Mouse (Mus musculus) large intestine, adult 2 months (tissue): ENCODE measurements at regions not wholly inside any gene's neighbourhood (a gene's known extent, or its start where the extent isn't known, plus 50 kb on each side); places are given as distances from the start of the nearest gene placed in this dataset.

Experiments used
- DNase-seq: peaks from one replicate; pipeline ENCODE4 v3.0.0-alpha.2; 2012; ENCODE audit warnings: low read depth, low spot score
- WGBS: fragments of 180-500 bp; shearing (Covaris S2); methylation state at CpG from one replicate; pipeline ENCODE4 v1.1.7; 2018; 5-methylcytosine and 5-hydroxymethylcytosine counted together

DNA sequence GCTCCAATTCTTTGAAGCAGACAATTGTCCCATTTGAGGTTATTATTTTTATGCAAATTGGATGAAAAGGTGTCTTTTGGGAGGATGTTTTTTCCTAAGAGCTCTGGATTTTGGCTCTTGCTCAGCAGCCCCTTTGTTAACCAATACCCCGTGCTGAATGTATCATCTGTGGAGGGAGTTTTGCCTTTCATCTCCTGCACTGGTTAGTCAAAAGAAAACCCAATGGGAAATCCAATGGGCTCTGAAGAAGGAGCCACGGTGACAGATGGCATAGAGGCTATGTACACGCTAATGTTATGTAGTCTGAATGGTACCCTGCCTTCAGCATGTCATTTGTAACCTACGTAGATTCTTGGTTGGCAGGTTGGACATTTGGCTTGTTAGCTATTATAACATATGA lies 120.8 kb upstream of the Zwint start:
- 87% methylated on average over 4 of the region's 4 CpGs for WGBS

GRCm38 (mm10) chr10:72549564-72549963 lies 105.1 kb upstream of the Zwint start:
- 87% methylated on average over 1 of the region's 1 CpGs for WGBS
- no peak for DNase-seq

More for the DNA sequence above, 120.8 kb upstream of the Zwint start:
- no peak for DNase-seq

DNA sequence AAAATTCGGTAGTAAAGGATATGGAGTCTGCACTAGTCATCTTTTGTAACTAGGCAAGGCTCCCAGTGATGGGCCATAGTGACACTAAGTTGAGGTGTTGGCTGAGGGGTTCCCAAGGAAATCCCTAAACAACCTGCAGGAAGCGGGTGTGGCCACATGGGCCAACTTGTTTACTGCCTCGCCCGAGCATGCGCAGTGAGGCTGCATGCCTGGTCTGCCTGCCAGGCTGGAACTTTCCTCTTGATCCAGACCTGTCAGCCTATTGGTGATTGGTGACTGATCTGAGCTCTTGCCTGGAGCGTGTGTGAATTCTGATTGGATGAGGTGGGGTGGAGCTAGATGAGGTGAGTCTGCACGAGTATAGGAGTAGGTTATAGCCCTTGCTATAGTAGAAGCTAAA lies 103.1 kb upstream of the Zwint start:
- WGBS: 69% methylated on average over 7 of the region's 7 CpGs
- no peak for DNase-seq

DNA sequence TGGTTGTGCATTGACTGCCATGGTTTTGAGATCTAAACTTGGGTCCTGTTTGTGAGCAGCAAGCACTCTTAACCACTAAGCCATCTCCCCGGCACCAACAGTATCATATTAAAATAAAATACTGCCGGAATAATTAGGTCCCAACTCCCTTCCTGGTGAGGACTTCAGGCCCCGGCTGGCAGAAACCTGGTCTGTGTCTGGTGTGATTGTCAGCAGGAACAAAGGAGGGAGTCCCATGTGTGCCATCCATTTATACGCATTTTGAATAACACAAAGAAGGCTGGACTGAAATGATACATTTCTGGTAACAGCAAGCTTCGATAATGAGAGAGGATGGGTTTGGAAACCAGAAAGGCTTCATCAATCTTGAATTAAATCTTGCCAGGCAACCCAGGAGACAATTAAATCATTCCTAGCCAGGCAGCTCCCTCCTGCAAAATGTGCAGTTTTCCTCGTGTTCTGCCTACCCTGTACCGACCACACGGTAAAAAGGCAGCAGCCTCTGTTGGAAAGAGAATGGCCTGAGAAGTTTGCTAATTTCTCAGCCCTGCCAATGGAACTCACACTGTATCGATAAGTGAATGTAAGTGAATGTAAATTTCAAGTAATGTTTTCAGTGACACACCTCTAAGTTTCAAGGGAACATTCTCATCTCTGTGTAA lies 80.5 kb upstream of the Zwint start:
- WGBS: 86% methylated on average over 9 of the region's 9 CpGs
- no peak for DNase-seq

- DNase-seq: no peak
- 70% methylated on average over 3 of the region's 3 CpGs for WGBS
These were observed 76.9 kb upstream of the Zwint start for GRCm38 (mm10) chr10:72577713-72578112.

DNA sequence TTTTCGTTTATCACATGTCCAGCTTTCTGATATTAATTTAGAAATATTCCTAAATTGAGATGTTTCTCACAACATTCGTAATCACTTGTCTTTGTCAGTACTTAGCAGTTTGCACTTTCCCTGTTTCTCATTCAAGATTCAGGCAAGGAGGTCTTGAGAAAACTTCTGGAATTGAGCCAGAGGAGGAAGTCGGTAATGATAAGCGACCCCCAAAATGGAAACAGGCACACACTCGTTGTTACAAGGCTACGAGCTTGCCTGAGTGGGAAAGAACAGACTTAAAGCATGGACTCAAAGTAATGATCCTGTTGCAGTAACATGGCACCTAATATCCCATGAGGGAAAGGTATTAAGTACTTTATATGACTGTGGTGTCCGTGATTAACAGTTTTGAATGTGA lies 76.1 kb upstream of the Zwint start:
- no peak for DNase-seq
- 73% methylated on average over 7 of the region's 7 CpGs for WGBS

DNA sequence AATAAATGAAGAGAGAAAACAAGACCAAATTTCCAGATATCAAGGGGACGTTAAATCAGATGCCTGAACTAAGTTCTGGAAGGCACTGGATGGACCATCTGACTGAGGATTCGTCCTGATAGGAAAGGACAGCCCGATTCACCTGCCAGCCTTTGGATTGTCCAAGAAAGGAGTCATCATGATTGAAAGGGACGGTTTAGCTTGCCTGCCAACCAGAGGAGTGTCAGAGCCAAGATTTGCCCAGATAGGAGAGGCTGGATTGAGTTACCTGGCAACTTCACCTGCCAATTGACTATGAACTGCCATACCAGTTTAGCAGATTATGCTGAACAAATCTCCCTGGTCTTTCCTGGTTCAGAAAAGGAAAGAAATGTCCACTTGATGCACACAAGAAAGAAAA lies 73.3 kb upstream of the Zwint start:
- 72% methylated on average over 4 of the region's 4 CpGs for WGBS
- DNase-seq: no peak

DNA sequence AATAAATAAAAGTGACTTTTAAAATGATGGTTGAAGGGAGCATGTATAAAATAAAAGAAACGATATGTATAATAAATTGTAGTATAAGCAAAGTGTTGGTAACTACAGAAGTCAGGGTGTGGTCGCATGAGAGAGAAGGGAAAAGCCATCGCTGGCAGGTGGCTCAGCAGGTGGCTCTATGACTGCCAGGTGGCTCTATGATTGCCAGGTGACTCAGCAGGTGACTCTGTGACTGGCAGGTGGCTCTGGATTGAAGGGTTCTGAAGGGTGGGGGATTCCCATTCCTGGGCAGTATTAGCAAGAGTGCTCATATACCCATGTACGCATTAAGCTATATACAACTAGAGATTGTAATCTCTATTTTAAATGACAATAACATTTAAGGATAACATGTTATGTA lies 66.1 kb upstream of the Zwint start:
- DNase-seq: peak; percentile 4
- 38% methylated on average over 4 of the region's 4 CpGs for WGBS

DNA sequence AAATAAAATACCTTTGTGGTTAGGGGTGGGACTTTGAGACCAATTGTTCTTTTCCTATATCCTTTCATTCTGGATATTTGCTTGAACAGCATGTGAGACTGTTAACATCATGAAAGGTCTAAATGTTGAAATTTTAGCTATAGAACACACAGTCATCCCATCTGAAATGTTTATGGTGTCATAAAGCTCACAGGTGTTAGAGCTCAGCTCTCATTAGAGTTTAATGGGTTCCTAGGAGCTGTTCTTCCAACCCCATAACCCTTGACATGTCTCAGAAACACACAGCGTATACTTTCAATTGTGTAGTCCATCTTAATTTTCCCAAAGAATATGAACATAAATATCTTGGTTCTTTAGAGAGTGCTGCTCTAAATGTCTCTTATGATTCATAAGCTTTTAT lies 61.6 kb upstream of the Zwint start:
- WGBS: 82% methylated on average over 1 of the region's 1 CpGs
- DNase-seq: no peak
